Mouse (Mus musculus): ENCODE data around the gene Dgat2. TPM values are rescaled to one million over a fixed set of nuclear protein-coding genes. Genes with fewer than 3 reads are reported as not detected.

Gene Dgat2
- polyA plus RNA-seq, 1 experiment, result 100 TPM

DNA sequence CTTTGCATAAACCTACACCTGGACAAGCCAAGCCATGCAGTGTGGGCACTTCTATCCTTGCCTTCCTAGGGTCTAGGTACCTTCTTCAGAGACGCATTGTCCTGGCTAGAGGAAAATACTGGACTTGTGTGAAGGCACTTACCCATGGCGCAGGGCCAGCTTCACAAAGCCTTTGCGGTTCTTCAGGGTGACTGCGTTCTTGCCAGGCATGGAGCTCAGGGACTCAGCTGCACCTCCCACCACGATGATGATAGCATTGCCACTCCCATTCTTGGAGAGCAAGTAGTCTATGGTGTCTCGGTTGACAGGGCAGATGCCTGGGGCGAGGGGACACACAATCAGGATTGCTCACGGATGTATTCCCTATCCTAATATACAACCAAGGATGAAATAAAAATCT, 24.5 kb downstream of the Dgat2 start:
- H3K4me1 ChIP-seq (ENCODE audit: control insufficient read depth, insufficient read depth, low read length), result peaks cover 3% of the 10 kb centered on the region; the same call in 1 of the 2 replicates
- DNase-seq, result no peak
- 77% methylated on average over 8 of the region's 8 CpGs for WGBS

DNA sequence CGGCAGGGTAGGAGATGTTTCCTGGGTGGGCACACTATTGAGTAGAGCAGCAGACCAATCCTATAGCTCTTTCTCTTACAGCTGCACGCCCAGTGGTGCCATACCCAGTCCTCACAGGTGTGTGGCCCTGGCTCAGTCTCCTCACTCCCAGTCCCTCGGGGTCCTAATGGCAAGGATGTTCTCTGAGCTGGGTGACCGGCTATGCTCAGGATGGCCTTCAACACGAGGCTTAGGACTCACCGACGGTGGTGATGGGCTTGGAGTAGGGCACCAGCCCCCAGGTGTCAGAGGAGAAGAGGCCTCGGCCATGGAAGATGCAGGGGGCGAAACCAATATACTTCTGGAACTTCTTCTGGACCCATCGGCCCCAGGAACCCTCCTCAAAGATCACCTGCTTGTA, 25.8 kb downstream of the Dgat2 start:
- 83% methylated on average over 10 of the region's 10 CpGs for WGBS
- H3K4me1 ChIP-seq (ENCODE audit: control insufficient read depth, insufficient read depth, low read length), result peaks cover 3% of the 10 kb centered on the region; the same call in 1 of the 2 replicates

More for the DNA sequence above, 24.5 kb downstream of the Dgat2 start:
- no peak overlapping the region for H3K4me3 ChIP-seq (replicated peaks; ENCODE audit: extremely low read depth, low read depth, low read length)
- no peak for TF ChIP-seq POLR2A (IDR thresholded peaks at IDR 0.05; ENCODE audit: borderline replicate concordance, extremely low read depth, low read depth, low read length)
- no peak for TF ChIP-seq CTCF (IDR thresholded peaks at IDR 0.05; ENCODE audit: insufficient read depth, low read length)

DNA sequence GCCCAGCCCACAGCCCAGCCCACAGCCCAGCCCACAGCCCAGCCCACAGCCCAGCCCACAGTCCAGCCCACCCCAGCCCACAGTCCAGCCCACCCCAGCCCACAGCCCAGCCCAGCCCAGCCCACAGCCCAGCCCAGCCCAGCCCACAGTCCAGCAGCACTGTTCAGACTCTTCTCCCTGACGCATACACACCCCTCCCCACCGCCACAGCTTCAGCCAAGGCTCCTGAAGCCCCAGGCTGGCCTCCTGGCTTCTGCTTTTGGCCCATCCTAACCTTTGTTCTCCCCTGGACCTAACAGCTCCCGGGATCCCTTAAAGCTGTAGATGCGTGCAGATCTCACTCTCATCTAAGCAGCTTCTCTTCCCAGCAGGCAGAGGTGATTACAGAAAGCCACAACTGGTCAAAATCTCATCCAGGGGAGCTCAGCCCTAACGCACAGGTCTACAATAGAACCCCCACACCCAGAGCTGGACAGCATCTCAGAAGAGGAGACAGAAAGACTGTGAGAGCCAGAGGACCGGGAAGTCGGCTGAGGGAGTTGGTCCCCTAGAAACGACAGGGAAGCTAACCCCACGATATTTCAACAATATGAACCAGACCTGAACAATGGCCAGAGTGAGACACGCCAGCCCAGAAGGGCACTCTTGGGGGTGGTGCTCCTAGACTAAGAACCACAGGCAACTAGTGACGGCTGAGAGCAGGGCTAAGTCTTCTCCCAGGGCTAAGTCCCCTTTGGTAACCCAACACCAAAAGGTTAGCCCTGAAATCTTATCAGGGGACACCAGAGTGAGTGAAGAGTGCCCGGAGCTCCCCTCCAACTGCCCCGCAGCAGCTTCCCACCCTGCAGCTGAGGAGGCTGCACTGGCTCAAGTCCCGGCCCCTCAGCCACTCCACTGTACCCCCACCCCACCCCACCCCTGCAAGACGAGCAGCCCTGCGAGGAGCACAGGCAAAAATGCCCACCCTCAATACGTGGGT, 26.9 kb downstream of the Dgat2 start:
- peaks cover 3% of the 10 kb centered on the region; the same call in 1 of the 2 replicates for H3K4me1 ChIP-seq (ENCODE audit: control insufficient read depth, insufficient read depth, low read length)
- WGBS, result 13% methylated on average over 17 of the region's 17 CpGs
- H3K4me3 ChIP-seq (replicated peaks; ENCODE audit: extremely low read depth, low read depth, low read length), result no peak overlapping the region
- peak; percentile 25 for DNase-seq
- no peak for TF ChIP-seq POLR2A (IDR thresholded peaks at IDR 0.05; ENCODE audit: borderline replicate concordance, extremely low read depth, low read depth, low read length)
- no peak for TF ChIP-seq CTCF (IDR thresholded peaks at IDR 0.05; ENCODE audit: insufficient read depth, low read length)

More for the DNA sequence above, 25.8 kb downstream of the Dgat2 start:
- H3K4me3 ChIP-seq (replicated peaks; ENCODE audit: extremely low read depth, low read depth, low read length), result no peak overlapping the region
- no peak for DNase-seq
- TF ChIP-seq CTCF (IDR thresholded peaks at IDR 0.05; ENCODE audit: insufficient read depth, low read length) (no peak), POLR2A (IDR thresholded peaks at IDR 0.05; ENCODE audit: borderline replicate concordance, extremely low read depth, low read depth, low read length) (no peak)

DNA sequence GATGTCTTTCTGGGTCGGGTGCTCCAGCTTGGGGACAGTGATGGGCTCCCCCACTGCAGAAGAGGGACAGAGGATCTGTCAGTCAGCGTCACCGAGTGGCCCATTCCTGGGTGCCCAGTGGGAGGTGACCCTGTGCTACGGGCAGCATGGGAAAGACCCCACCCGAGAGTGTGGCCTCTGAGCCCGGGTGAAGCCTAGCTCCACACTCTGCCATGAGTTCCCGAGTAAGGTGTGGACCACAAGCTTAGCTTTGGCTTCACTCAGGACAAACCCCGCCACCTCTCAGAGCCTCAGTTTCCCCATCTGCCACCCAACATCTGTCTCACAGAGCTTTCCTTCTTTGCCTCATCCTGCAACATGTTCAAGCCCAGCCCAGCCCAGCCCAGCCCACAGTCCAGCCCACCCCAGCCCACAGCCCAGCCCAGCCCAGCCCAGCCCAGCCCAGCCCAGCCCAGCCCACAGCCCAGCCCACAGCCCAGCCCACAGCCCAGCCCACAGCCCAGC, 27.8 kb downstream of the Dgat2 start:
- 58% methylated on average over 8 of the region's 8 CpGs for WGBS
- Histone ChIP-seq H3K4me1 (ENCODE audit: control insufficient read depth, insufficient read depth, low read length) (peaks cover 3% of the 10 kb centered on the region; the same call in 1 of the 2 replicates), H3K4me3 (replicated peaks; ENCODE audit: extremely low read depth, low read depth, low read length) (no peak overlapping the region)
- DNase-seq, result no peak
- TF ChIP-seq CTCF (IDR thresholded peaks at IDR 0.05; ENCODE audit: insufficient read depth, low read length), result no peak
- TF ChIP-seq POLR2A (IDR thresholded peaks at IDR 0.05; ENCODE audit: borderline replicate concordance, extremely low read depth, low read depth, low read length), result no peak

DNA sequence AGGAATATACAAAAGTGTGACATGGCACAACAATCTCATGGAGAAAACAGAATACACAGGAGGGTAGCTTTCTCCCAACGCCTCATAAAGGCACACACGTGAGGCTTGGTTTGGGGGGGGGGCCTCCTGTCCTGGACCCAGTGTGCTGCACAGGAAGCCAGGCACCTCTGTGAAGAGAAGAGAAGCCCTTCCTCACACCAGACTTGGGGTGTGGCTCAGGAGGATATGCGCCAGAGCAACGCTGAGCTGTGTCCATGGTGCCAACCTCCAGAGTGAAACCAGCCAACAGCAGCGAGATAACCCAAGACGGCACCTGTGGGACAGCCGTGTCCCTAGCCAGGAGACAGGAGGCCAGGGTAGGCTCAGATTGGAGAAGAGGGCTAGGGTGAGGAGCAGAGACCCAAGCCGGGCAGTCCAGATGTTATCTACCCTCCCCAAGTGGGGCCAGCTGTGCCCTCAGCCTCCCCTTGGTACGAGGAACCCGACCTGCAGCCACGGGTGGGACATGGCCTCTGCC, 28.8 kb downstream of the Dgat2 start:
- 83% methylated on average over 11 of the region's 11 CpGs for WGBS

DNA sequence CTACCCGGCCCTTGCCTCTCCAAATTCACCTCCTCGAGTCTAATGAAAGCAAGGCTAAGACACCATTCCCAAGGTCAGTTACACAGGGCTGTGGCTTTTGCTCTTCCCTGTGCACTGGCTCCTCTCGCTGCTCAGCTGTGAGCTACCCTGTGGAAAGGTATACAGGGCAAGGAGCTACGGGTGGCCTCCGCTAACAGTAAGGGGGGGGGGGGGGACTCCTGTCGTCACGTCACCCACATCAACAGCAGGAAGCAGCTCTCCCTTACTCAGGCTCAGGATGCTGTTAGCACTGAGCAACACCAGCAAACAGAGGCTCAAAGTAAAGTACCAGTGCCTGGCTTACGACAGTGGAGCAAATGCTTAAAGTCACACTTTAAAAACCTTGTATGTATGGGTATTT, 29.8 kb downstream of the Dgat2 start:
- peaks cover 3% of the 10 kb centered on the region; the same call in 1 of the 2 replicates for H3K4me1 ChIP-seq (ENCODE audit: control insufficient read depth, insufficient read depth, low read length)
- TF ChIP-seq CTCF (IDR thresholded peaks at IDR 0.05; ENCODE audit: insufficient read depth, low read length) (no peak), POLR2A (IDR thresholded peaks at IDR 0.05; ENCODE audit: borderline replicate concordance, extremely low read depth, low read depth, low read length) (no peak)
- 79% methylated on average over 8 of the region's 8 CpGs for WGBS
- no peak overlapping the region for H3K4me3 ChIP-seq (replicated peaks; ENCODE audit: extremely low read depth, low read depth, low read length)
- DNase-seq, result no peak

More for the DNA sequence above, 28.8 kb downstream of the Dgat2 start:
- Histone ChIP-seq H3K4me3 (replicated peaks; ENCODE audit: extremely low read depth, low read depth, low read length) (no peak overlapping the region), H3K4me1 (ENCODE audit: control insufficient read depth, insufficient read depth, low read length) (peaks cover 3% of the 10 kb centered on the region; the same call in 1 of the 2 replicates)
- TF ChIP-seq CTCF (IDR thresholded peaks at IDR 0.05; ENCODE audit: insufficient read depth, low read length) (no peak), POLR2A (IDR thresholded peaks at IDR 0.05; ENCODE audit: borderline replicate concordance, extremely low read depth, low read depth, low read length) (no peak)
- no peak for DNase-seq

DNA sequence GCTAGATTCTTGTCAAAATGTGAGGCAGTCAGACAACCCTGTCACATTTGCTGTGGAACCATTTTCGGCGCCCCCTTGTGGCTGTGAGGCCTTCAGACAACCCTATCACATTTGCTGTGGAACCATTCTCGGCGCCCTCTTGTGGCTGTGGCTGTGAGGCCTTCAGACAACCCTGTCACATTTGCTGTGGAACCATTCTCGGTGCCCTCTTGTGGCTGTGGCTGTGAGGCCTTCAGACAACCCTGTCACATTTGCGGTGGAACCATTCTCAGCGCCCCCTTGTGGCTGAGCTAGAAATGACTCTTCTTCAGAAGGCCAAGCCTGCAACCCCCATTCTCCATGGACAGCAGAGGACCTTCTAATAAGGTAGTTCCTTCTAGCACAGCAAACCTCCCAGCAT, 31.2 kb downstream of the Dgat2 start:
- peaks cover 3% of the 10 kb centered on the region; the same call in 1 of the 2 replicates for H3K4me1 ChIP-seq (ENCODE audit: control insufficient read depth, insufficient read depth, low read length)
- peak; percentile 93 for DNase-seq
- TF ChIP-seq CTCF (IDR thresholded peaks at IDR 0.05; ENCODE audit: insufficient read depth, low read length), result peak; percentile 86
- no peak for TF ChIP-seq POLR2A (IDR thresholded peaks at IDR 0.05; ENCODE audit: borderline replicate concordance, extremely low read depth, low read depth, low read length)
- no peak overlapping the region for H3K4me3 ChIP-seq (replicated peaks; ENCODE audit: extremely low read depth, low read depth, low read length)
- WGBS, result 2% methylated on average over 7 of the region's 7 CpGs

DNA sequence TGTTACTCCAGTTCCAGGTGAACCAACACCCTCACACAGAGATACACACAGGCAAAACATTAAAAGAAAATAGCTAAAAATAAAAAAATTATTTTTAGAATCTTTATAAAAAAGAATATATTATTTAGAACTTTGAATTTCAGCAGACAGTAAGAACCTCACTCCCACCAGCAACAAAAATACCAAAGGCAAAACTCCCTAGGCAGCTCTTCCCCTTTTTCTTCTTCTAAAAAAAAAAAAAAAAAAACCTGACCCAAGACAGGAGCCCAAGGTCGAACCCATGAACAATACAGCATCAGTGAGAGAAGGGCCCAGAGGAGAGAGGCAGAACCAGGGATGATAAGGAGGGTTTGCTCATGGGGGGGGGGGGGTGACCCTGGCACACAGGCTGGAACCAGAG, 33.5 kb downstream of the Dgat2 start:
- Histone ChIP-seq H3K4me3 (replicated peaks; ENCODE audit: extremely low read depth, low read depth, low read length) (no peak overlapping the region), H3K4me1 (ENCODE audit: control insufficient read depth, insufficient read depth, low read length) (peaks cover 8% of the 10 kb centered on the region)
- 50% methylated on average over 1 of the region's 1 CpGs for WGBS
- TF ChIP-seq CTCF (IDR thresholded peaks at IDR 0.05; ENCODE audit: insufficient read depth, low read length) (no peak), POLR2A (IDR thresholded peaks at IDR 0.05; ENCODE audit: borderline replicate concordance, extremely low read depth, low read depth, low read length) (no peak)
- DNase-seq, result no peak

DNA sequence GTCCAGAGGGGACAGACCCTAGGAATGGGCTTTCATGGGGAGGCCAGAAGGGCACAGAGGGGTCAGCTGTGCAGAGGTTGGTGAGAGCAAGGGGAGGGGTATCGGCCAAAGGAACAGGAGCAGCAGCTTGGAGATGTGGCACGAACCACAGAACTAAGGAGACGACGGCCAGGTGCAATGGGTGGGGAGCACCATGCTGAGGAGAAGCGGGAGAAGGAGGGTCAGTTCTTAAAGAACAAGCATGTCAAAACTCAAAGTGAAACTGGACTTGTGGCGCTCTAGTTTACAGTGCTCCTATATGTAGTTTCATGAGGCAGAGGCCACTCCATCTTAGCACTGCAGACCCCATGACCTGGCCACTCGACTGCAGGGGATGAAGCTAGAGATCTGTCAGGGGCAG, 35.0 kb downstream of the Dgat2 start:
- TF ChIP-seq POLR2A (IDR thresholded peaks at IDR 0.05; ENCODE audit: borderline replicate concordance, extremely low read depth, low read depth, low read length), result no peak
- no peak for TF ChIP-seq CTCF (IDR thresholded peaks at IDR 0.05; ENCODE audit: insufficient read depth, low read length)
- 89% methylated on average over 7 of the region's 7 CpGs for WGBS
- H3K4me1 ChIP-seq (ENCODE audit: control insufficient read depth, insufficient read depth, low read length), result peaks cover 8% of the 10 kb centered on the region
- H3K4me3 ChIP-seq (replicated peaks; ENCODE audit: extremely low read depth, low read depth, low read length), result no peak overlapping the region
- no peak for DNase-seq

All from lung, adult 2 months (tissue).